Mouse (Mus musculus) CH12.LX (cell line): ENCODE measurements at regions not wholly inside any gene's neighbourhood (a gene's known extent, or its start where the extent isn't known, plus 50 kb on each side); places are given as distances from the start of the nearest gene placed in this dataset.

Source experiments
- BHLHE40 ChIP-seq: IDR thresholded peaks from 2 replicates; pipeline ENCODE4 v1.6.1; 2011; ENCODE audit warnings: mild to moderate bottlenecking, low read depth, low read length, improper control_type of control experiment
- CHD2 ChIP-seq: IDR thresholded peaks from 2 replicates; pipeline ENCODE4 v1.6.1; 2011; ENCODE audit warnings: low read length, improper control_type of control experiment
- CTCF ChIP-seq, 2 experiments: IDR thresholded peaks in 1 of 2; conservative IDR thresholded peaks in 1 of 2; 2 replicates each; pipeline ENCODE4 v1.5.1; 2011 to 2012; ENCODE audit warnings: low read depth in 2 of 2, low read length in 2 of 2, improper control_type of control experiment in 1 of 2, inconsistent platforms in 1 of 2, mild to moderate bottlenecking in 1 of 2, moderate library complexity in 1 of 2
- JUND ChIP-seq: conservative IDR thresholded peaks from 2 replicates; pipeline ENCODE4 v1.6.1; 2011; ENCODE audit warnings: low read depth, low read length, improper control_type of control experiment
- KAT2A ChIP-seq: IDR thresholded peaks from 2 replicates; pipeline ENCODE4 v1.6.1; 2012; ENCODE audit warnings: low read length, improper control_type of control experiment, inconsistent platforms; ENCODE audit not compliant: insufficient replicate concordance
- PAX5 ChIP-seq: IDR thresholded peaks from 2 replicates; pipeline ENCODE4 v1.6.1; 2012; ENCODE audit warnings: low read length, inconsistent platforms, mixed read lengths
- POLR2A ChIP-seq: IDR thresholded peaks from 2 replicates; pipeline ENCODE4 v1.6.1; 2011; ENCODE audit warnings: low read depth, mild to moderate bottlenecking, improper control_type of control experiment, low read length
- POLR2AphosphoS2 ChIP-seq: IDR thresholded peaks from 2 replicates; pipeline ENCODE4 v1.6.1; 2011; ENCODE audit warnings: low read depth, low read length, improper control_type of control experiment
- TBP ChIP-seq: conservative IDR thresholded peaks from 2 replicates; pipeline ENCODE4 v1.6.1; 2011; ENCODE audit warnings: low read depth, low read length, improper control_type of control experiment
- USF1 ChIP-seq: IDR thresholded peaks from 2 replicates; pipeline ENCODE4 v1.6.1; 2014; ENCODE audit warnings: low read depth, mild to moderate bottlenecking, inconsistent platforms, low read length, improper control_type of control experiment
- ZC3H11A ChIP-seq: IDR thresholded peaks from 2 replicates; pipeline ENCODE4 v1.6.1; 2012; ENCODE audit warnings: low read depth, mild to moderate bottlenecking, inconsistent platforms, low read length, improper control_type of control experiment
- ZKSCAN1 ChIP-seq: IDR thresholded peaks from 2 replicates; pipeline ENCODE4 v1.6.1; 2012; ENCODE audit warnings: low read depth, inconsistent platforms, low read length, improper control_type of control experiment, borderline replicate concordance

GRCm38 (mm10) chr9:11559384-11559783 is 654.8 kb upstream of the Cntn5 start:
- TF ChIP-seq ZC3H11A: no peak
- no peak for TF ChIP-seq CHD2
- no peak for TF ChIP-seq CTCF (conservative IDR thresholded peaks at IDR 0.05 in 1 of 2, IDR thresholded peaks at IDR 0.05 in 1 of 2; ENCODE audit: low read depth in 2 of 2, low read length in 2 of 2)
- no peak for TF ChIP-seq PAX5
- no peak for TF ChIP-seq JUND
- TF ChIP-seq ZKSCAN1: no peak
- no peak for TF ChIP-seq TBP
- no peak for TF ChIP-seq POLR2AphosphoS2
- no peak for TF ChIP-seq KAT2A
- no peak for TF ChIP-seq POLR2A
- TF ChIP-seq USF1: no peak
- TF ChIP-seq BHLHE40: no peak
